8 mouse cellular contexts compared by ENCODE assay signal in the genomic region with DNA sequence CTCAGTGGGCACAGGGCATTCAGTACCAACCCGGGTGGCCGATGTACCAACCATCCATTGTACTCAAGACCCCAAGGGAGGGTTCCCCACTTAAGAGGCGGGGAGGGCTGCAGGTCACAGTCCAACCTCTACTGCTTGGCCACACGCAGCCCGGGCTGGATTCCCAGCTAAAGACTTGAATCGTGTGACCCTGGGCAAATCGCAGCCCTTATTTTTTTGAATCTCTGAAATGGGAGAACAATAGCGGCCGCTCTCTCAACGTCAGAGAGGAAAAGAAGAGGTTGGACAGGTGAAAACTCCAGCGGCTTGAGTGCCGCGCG. TPM values are rescaled to one million over a fixed set of nuclear protein-coding genes. Genes with fewer than 3 reads are reported as not detected.
A peak's percentile ranks its signal among the peaks of the same experiment; 100 is the strongest.
DNase-seq lines count a peak whose midpoint lies in the region; ATAC-seq and TF ChIP-seq lines count a peak whose summit lies in the region.

No protein-coding gene starts in this region.

- peak overlapping the region; percentile 95 for H3K27ac ChIP-seq in kidney, adult 2 months (ENCODE audit: insufficient read depth, low read depth, low read length)
- peak overlapping the region; percentile 64; the same call in 1 of the 2 replicates for H3K27ac ChIP-seq in bone marrow, adult 2 months (ENCODE audit: control insufficient read depth, insufficient read depth, low read depth, low read length, poor library complexity)
- peak overlapping the region; percentile 97 for H3K27ac ChIP-seq in hindbrain, embryonic 11.5 days (ENCODE audit: low read depth, low read length)
- H3K27ac ChIP-seq in midbrain, embryonic 13.5 days = peak overlapping the region; percentile 99

- no peaks in the 10 kb centered on the region for H3K9me3 ChIP-seq in hindbrain, embryonic 11.5 days (ENCODE audit: control insufficient read depth, low read length)
- H3K9me3 ChIP-seq in midbrain, embryonic 13.5 days = no peaks in the 10 kb centered on the region

- ATAC-seq in hindbrain, embryonic 11.5 days (ENCODE audit: low FRiP score) = no peak
- peak; percentile 2 for ATAC-seq in midbrain, embryonic 13.5 days

- DNase-seq in kidney, adult 2 months = no peak
- no peak for DNase-seq in kidney, adult 18-20 months
- DNase-seq in hindbrain, embryonic 11.5 days (ENCODE audit: low spot score) = no peak
- DNase-seq in right cerebral cortex, adult 18-20 months = no peak
- no peak for DNase-seq in Muller cell, postnatal 12 days (ENCODE audit: inconsistent ontology term)
- DNase-seq in gastrocnemius, postnatal 36 days = no peak

- H3K4me1 ChIP-seq in kidney, adult 2 months (ENCODE audit: control insufficient read depth, insufficient read depth, low read length) = peaks cover 38% of the 10 kb centered on the region
- peaks cover 3% of the 10 kb centered on the region; the same call in 1 of the 2 replicates for H3K4me1 ChIP-seq in bone marrow, adult 2 months (ENCODE audit: control insufficient read depth, insufficient read depth, low read length)
- H3K4me1 ChIP-seq in hindbrain, embryonic 11.5 days (replicated peaks; ENCODE audit: control insufficient read depth, insufficient read depth, low read length) = peaks cover 11% of the 10 kb centered on the region
- H3K4me1 ChIP-seq in midbrain, embryonic 13.5 days (replicated peaks) = peaks cover 46% of the 10 kb centered on the region

- H3K9ac ChIP-seq in hindbrain, embryonic 11.5 days (ENCODE audit: low read depth, low read length) = peak overlapping the region; percentile 93
- H3K9ac ChIP-seq in midbrain, embryonic 13.5 days (replicated peaks) = peak overlapping the region; percentile 99

- intact Hi-C loops in gastrocnemius, postnatal 36 days (cut with DNase I) = no loop called here

- no peaks in the 10 kb centered on the region for H3K27me3 ChIP-seq in kidney, adult 2 months (replicated peaks; ENCODE audit: control insufficient read depth, insufficient read depth, low read length)
- H3K27me3 ChIP-seq in hindbrain, embryonic 11.5 days (ENCODE audit: control insufficient read depth, insufficient read depth, low read length) = no peaks in the 10 kb centered on the region
- 0 out of 2 replicates have a peak, but pooled peaks cover 3% of the 10 kb centered on the region for H3K27me3 ChIP-seq in midbrain, embryonic 13.5 days

- H3K4me3 ChIP-seq in kidney, adult 2 months (ENCODE audit: insufficient read depth, low read depth, low read length) = peak overlapping the region; percentile 88
- H3K4me3 ChIP-seq in bone marrow, adult 2 months (replicated peaks; ENCODE audit: control insufficient read depth, low read depth, low read length) = peak overlapping the region; percentile 65
- H3K4me3 ChIP-seq in hindbrain, embryonic 11.5 days (ENCODE audit: low read depth, low read length) = peak overlapping the region; percentile 95
- H3K4me3 ChIP-seq in midbrain, embryonic 13.5 days (replicated peaks) = peak overlapping the region; percentile 100

- H3K36me3 ChIP-seq in kidney, adult 2 months (ENCODE audit: control insufficient read depth, insufficient read depth, low read length) = peaks cover 4% of the 10 kb centered on the region
- H3K36me3 ChIP-seq in hindbrain, embryonic 11.5 days (ENCODE audit: control insufficient read depth, insufficient read depth, low read length) = peaks cover 13% of the 10 kb centered on the region
- H3K36me3 ChIP-seq in midbrain, embryonic 13.5 days = peaks cover 36% of the 10 kb centered on the region

- peak overlapping the region; percentile 70 for H3K4me2 ChIP-seq in hindbrain, embryonic 11.5 days (replicated peaks; ENCODE audit: low read depth, low read length)
- peak overlapping the region; percentile 84 for H3K4me2 ChIP-seq in midbrain, embryonic 13.5 days (replicated peaks)

- no peak for TF ChIP-seq CTCF in kidney, adult 2 months (conservative IDR thresholded peaks at IDR 0.05; ENCODE audit: insufficient read depth, insufficient read length, low read depth, low read length)
- TF ChIP-seq CTCF in bone marrow, adult 2 months (IDR thresholded peaks at IDR 0.05; ENCODE audit: control insufficient read depth, insufficient read depth, low read length) = no peak

- WGBS in kidney, adult 2 months = 1% methylated on average over 14 of the region's 14 CpGs
- under 1% methylated on average over 14 of the region's 14 CpGs for WGBS in bone marrow, adult 2 months
- 0% methylated on average over 14 of the region's 14 CpGs for WGBS in hindbrain, embryonic 11.5 days
- WGBS in midbrain, embryonic 13.5 days = 0% methylated on average over 14 of the region's 14 CpGs

- TF ChIP-seq POLR2A in kidney, adult 2 months (IDR thresholded peaks at IDR 0.05; ENCODE audit: low read depth, low read length) = no peak
- TF ChIP-seq POLR2A in bone marrow, adult 2 months (IDR thresholded peaks at IDR 0.05; ENCODE audit: borderline replicate concordance, control insufficient read depth, low read depth, low read length) = no peak

RNA-seq across cellular contexts. Expression of gene Traf4, which starts 0.8 kb away (rescaled TPM):
- polyA plus RNA-seq in kidney, adult 2 months (2012; rRNA removed) = 108 and 126 TPM in 2 replicates
- 20.6 and 30.0 TPM in 2 replicates for polyA plus RNA-seq in bone marrow, adult 2 months (2011; ENCODE audit: insufficient read depth, insufficient read length, low replicate concordance, missing spikeins)
- polyA plus RNA-seq in hindbrain, embryonic 11.5 days (2014; fragmentation: Nextera tagmentation; extraction: Ambion mirVana) = 73.6 and 92.0 TPM in 2 replicates
- 120 and 139 TPM in 2 replicates for polyA plus RNA-seq in midbrain, embryonic 13.5 days (2015; fragmentation: Nextera tagmentation; extraction: Ambion mirVana)
- total RNA-seq in gastrocnemius, postnatal 36 days (2021) = 1 to 10 TPM; 2.2 to 3.2 TPM

RNA-seq across cellular contexts. Expression of gene Nek8, which starts 11.9 kb away (rescaled TPM):
- polyA plus RNA-seq in kidney, adult 2 months (2012; rRNA removed) = 18.3 and 24.6 TPM in 2 replicates
- 10.4 and 17.8 TPM in 2 replicates for polyA plus RNA-seq in bone marrow, adult 2 months (2011; ENCODE audit: insufficient read depth, insufficient read length, low replicate concordance, missing spikeins)
- 5.2 and 7.0 TPM in 2 replicates for polyA plus RNA-seq in hindbrain, embryonic 11.5 days (2014; fragmentation: Nextera tagmentation; extraction: Ambion mirVana)
- 4.7 and 5.2 TPM in 2 replicates for polyA plus RNA-seq in midbrain, embryonic 13.5 days (2015; fragmentation: Nextera tagmentation; extraction: Ambion mirVana)
- under 1 TPM; 0.59 to 0.64 TPM for total RNA-seq in gastrocnemius, postnatal 36 days (2021)

RNA-seq across cellular contexts. Expression of gene Tlcd1, which starts 11.9 kb away (rescaled TPM):
- polyA plus RNA-seq in kidney, adult 2 months (2012; rRNA removed) = 78.2 and 144 TPM in 2 replicates
- 48.0 and 66.6 TPM in 2 replicates for polyA plus RNA-seq in bone marrow, adult 2 months (2011; ENCODE audit: insufficient read depth, insufficient read length, low replicate concordance, missing spikeins)
- 6.8 and 9.5 TPM in 2 replicates for polyA plus RNA-seq in hindbrain, embryonic 11.5 days (2014; fragmentation: Nextera tagmentation; extraction: Ambion mirVana)
- 5.0 and 5.9 TPM in 2 replicates for polyA plus RNA-seq in midbrain, embryonic 13.5 days (2015; fragmentation: Nextera tagmentation; extraction: Ambion mirVana)
- total RNA-seq in gastrocnemius, postnatal 36 days (2021) = 1 to 10 TPM in 1 of 2 experiments, under 1 TPM in 1; 0.99 to 1.4 TPM

RNA-seq across cellular contexts. Expression of gene Rpl23a, which starts 18.8 kb away (rescaled TPM):
- polyA plus RNA-seq in kidney, adult 2 months (2012; rRNA removed) = 153 and 278 TPM in 2 replicates
- polyA plus RNA-seq in bone marrow, adult 2 months (2011; ENCODE audit: insufficient read depth, insufficient read length, low replicate concordance, missing spikeins) = 181 and 299 TPM in 2 replicates
- polyA plus RNA-seq in hindbrain, embryonic 11.5 days (2014; fragmentation: Nextera tagmentation; extraction: Ambion mirVana) = 1,168 and 1,191 TPM in 2 replicates
- polyA plus RNA-seq in midbrain, embryonic 13.5 days (2015; fragmentation: Nextera tagmentation; extraction: Ambion mirVana) = 934 and 937 TPM in 2 replicates
- 100 to 1,000 TPM; 644 to 813 TPM for total RNA-seq in gastrocnemius, postnatal 36 days (2021)

RNA-seq across cellular contexts. Expression of gene Rab34, which starts 23.7 kb away (rescaled TPM):
- polyA plus RNA-seq in kidney, adult 2 months (2012; rRNA removed) = 78.1 and 92.4 TPM in 2 replicates
- polyA plus RNA-seq in bone marrow, adult 2 months (2011; ENCODE audit: insufficient read depth, insufficient read length, low replicate concordance, missing spikeins) = 5.2 and 8.6 TPM in 2 replicates
- 57.7 and 69.3 TPM in 2 replicates for polyA plus RNA-seq in hindbrain, embryonic 11.5 days (2014; fragmentation: Nextera tagmentation; extraction: Ambion mirVana)
- 42.0 and 43.4 TPM in 2 replicates for polyA plus RNA-seq in midbrain, embryonic 13.5 days (2015; fragmentation: Nextera tagmentation; extraction: Ambion mirVana)
- 1 to 10 TPM; 4.2 to 4.5 TPM for total RNA-seq in gastrocnemius, postnatal 36 days (2021)
